Mouse (Mus musculus): ENCODE results near the gene Cdh13. TPM values are rescaled to one million over a fixed set of nuclear protein-coding genes. Genes with fewer than 3 reads are reported as not detected.

Gene Cdh13
- polyA plus RNA-seq, 1 experiment from 2014 or later: 198 TPM

DNA sequence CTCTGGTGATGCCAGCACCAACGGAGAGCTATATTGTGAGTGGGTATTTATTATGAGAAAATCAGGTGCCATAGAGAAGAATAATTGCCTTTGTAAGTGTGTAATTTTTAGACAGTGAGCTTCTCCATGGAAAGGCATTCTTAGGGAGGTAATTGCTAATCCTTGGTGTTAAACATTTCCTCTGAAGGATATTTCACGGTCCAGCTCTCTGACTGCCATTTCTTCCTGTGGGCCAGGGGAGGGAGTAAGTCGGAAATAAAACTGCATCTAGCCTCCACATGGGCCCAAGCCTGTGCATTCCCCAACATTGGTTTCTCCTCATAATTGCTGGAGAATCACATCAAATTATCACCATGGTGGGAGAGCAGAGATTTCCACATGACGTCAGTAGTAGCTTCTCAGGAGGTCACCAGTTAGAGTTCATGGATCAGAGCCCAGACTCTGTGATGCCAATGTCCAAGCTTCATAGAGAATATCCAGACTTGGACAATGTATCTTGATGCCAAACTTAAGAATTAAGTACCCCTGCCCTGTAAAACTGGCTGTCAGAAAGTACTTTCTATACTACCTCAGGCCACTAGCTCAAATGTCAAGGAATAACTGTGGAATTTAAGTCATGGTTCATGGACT lies 126.9 kb downstream of the Cdh13 start:
- Histone ChIP-seq H3K36me3 (ENCODE audit: control insufficient read depth, insufficient read depth, low read length) (no peaks in the 10 kb centered on the region), H3K4me1 (ENCODE audit: control insufficient read depth, insufficient read depth, low read length) (no peaks in the 10 kb centered on the region), H3K4me3 (ENCODE audit: low read depth, low read length) (no peak overlapping the region), H3K27ac (ENCODE audit: low read depth, low read length) (no peak overlapping the region), H3K9me3 (ENCODE audit: control insufficient read depth, low read length) (no peaks in the 10 kb centered on the region), H3K4me2 (ENCODE audit: low read depth, low read length) (no peak overlapping the region), H3K9ac (replicated peaks; ENCODE audit: low read depth, low read length) (no peak overlapping the region), H3K27me3 (ENCODE audit: control insufficient read depth, insufficient read depth, low read length) (no peaks in the 10 kb centered on the region)
- 72% methylated on average over 4 of the region's 4 CpGs for WGBS
- no peak for ATAC-seq (ENCODE audit: low read depth)

DNA sequence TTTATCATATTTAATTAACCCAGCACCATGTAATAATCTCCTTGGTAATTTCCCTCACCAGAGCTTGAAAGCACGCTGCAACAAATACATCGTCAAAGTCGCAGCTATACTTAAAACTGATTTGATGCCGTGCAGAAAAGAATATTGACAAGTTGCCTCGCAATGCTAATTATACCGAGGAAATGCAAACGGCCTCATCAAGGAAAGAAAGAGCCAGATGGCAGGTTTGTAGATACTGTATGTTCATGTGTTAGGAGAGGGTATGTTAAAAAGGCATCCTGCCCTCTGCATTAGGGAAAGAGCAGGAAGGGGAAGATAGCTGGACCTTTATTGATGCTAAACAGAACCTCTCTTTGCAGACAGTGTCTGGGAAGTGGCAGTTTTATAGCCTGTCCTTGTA lies 132.1 kb downstream of the Cdh13 start:
- Histone ChIP-seq H3K27ac (ENCODE audit: low read depth, low read length) (no peak overlapping the region), H3K9ac (replicated peaks; ENCODE audit: low read depth, low read length) (no peak overlapping the region), H3K4me2 (ENCODE audit: low read depth, low read length) (no peak overlapping the region), H3K4me3 (ENCODE audit: low read depth, low read length) (no peak overlapping the region), H3K27me3 (ENCODE audit: control insufficient read depth, insufficient read depth, low read length) (no peaks in the 10 kb centered on the region), H3K9me3 (ENCODE audit: control insufficient read depth, low read length) (no peaks in the 10 kb centered on the region), H3K4me1 (ENCODE audit: control insufficient read depth, insufficient read depth, low read length) (no peaks in the 10 kb centered on the region), H3K36me3 (ENCODE audit: control insufficient read depth, insufficient read depth, low read length) (no peaks in the 10 kb centered on the region)
- ATAC-seq (ENCODE audit: low read depth): no peak
- WGBS: 66% methylated on average over 7 of the region's 7 CpGs

DNA sequence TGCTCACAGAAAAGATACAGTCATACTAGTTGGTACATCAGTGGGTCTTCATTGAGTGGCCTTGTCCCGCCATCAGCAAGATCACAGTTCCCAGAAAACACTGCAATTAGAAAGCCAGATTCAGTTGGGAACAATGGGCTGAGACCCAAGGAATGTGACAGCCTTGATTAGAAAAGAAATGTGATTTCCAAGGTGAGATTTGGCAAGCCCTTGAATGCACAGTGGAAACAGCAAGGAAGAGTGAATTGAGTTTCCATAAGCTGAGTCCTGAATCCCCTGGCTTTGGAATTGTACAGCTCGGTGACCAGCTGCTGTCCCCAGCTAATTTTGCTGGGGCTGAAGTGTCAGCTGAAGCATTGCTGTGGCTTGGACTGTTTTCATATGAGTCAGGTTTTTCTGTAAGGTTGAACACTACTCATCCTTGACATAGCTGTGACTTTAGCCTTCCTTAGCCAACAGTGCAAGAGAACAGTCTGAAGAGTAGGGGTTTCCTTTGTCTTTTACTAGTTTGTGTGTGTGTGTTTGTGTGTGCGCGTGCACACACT lies 133.3 kb downstream of the Cdh13 start:
- Histone ChIP-seq H3K27ac (ENCODE audit: low read depth, low read length) (no peak overlapping the region), H3K4me1 (ENCODE audit: control insufficient read depth, insufficient read depth, low read length) (no peaks in the 10 kb centered on the region), H3K4me3 (ENCODE audit: low read depth, low read length) (no peak overlapping the region), H3K9ac (replicated peaks; ENCODE audit: low read depth, low read length) (no peak overlapping the region), H3K4me2 (ENCODE audit: low read depth, low read length) (no peak overlapping the region), H3K36me3 (ENCODE audit: control insufficient read depth, insufficient read depth, low read length) (no peaks in the 10 kb centered on the region), H3K9me3 (ENCODE audit: control insufficient read depth, low read length) (no peaks in the 10 kb centered on the region), H3K27me3 (ENCODE audit: control insufficient read depth, insufficient read depth, low read length) (no peaks in the 10 kb centered on the region)
- 95% methylated on average over 4 of the region's 4 CpGs for WGBS
- no peak for ATAC-seq (ENCODE audit: low read depth)

DNA sequence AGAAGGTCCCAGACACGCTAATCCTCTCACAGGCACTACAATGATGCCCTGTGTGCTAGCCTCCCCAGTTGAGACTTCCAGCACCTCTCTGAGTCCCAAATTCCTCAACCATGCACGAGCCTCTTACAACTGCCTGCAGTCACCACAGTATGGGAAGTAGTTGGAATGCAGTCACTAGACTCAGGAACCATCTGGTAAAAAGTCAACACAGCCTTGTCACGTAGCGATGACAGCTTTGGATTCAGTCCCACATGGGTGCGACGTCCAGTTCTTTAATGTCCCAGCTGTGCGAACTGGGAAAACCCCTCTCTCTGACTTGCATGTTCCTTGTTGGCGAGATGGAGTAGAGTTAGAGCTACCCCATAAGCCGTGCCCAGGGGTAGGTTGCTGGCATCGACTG lies 139.1 kb downstream of the Cdh13 start:
- Histone ChIP-seq H3K4me3 (ENCODE audit: low read depth, low read length) (no peak overlapping the region), H3K4me2 (ENCODE audit: low read depth, low read length) (no peak overlapping the region), H3K9me3 (ENCODE audit: control insufficient read depth, low read length) (no peaks in the 10 kb centered on the region), H3K36me3 (ENCODE audit: control insufficient read depth, insufficient read depth, low read length) (no peaks in the 10 kb centered on the region), H3K27ac (ENCODE audit: low read depth, low read length) (no peak overlapping the region), H3K27me3 (ENCODE audit: control insufficient read depth, insufficient read depth, low read length) (no peaks in the 10 kb centered on the region), H3K4me1 (ENCODE audit: control insufficient read depth, insufficient read depth, low read length) (no peaks in the 10 kb centered on the region), H3K9ac (replicated peaks; ENCODE audit: low read depth, low read length) (no peak overlapping the region)
- 87% methylated on average over 10 of the region's 10 CpGs for WGBS
- ATAC-seq (ENCODE audit: low read depth): no peak

DNA sequence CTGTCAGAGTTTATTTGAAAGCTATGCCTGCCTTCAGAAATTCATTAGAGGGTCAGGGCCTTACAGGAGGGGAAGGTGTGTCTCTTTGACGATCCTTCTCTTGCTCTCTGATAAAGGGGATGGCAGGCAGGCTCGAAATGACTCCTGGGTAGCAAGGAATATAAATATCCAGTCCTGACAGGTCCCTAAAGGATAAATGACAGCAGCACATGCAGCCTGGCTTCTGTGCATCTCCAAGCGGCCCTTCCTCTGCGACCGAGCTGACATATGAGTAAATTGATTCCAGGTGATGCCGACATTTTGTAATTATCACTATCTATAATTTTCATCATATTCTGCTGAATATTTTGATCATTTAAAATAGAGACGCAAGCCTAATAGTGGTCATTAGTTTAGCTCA lies 145.4 kb downstream of the Cdh13 start:
- WGBS: 42% methylated on average over 7 of the region's 7 CpGs

DNA sequence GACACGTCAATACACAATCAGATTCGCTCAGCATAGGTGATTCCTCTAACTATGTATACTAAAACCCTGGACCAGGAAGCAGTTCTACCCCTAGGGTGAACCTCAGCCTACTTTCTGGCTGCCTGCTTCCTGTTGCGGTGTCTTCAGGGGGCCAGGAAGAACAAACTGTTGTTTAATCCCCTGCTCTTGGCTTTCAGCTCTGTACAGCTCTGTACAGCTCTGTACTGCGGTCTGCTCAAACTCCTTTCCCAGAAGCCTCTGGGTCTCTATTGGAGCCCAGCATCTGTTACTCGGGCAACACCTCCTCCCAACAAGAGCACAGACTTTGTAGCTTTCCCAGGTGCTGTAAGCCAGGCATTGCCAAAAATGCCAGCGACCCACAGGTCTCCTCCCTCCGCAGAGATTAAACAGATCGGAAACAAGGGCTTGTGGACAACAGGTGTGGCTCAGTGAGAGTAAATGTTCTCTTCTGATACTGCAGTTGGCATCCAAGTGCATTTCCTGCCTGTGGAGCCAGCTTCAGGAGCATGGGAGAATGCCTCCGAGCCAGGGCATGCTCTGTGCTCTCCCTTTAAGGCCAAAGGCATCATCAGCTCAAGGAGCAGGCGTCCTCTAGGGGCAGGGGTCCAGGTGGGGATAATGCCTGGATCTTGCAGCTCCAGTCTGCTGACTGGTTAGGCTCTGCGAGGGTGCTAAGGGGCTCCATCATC lies 148.4 kb downstream of the Cdh13 start:
- Histone ChIP-seq H3K27ac (ENCODE audit: low read depth, low read length) (no peak overlapping the region), H3K4me1 (ENCODE audit: control insufficient read depth, insufficient read depth, low read length) (peaks cover 2% of the 10 kb centered on the region; the same call in 1 of the 2 replicates), H3K4me2 (ENCODE audit: low read depth, low read length) (no peak overlapping the region), H3K4me3 (ENCODE audit: low read depth, low read length) (no peak overlapping the region), H3K27me3 (ENCODE audit: control insufficient read depth, insufficient read depth, low read length) (no peaks in the 10 kb centered on the region), H3K9ac (replicated peaks; ENCODE audit: low read depth, low read length) (no peak overlapping the region), H3K9me3 (ENCODE audit: control insufficient read depth, low read length) (no peaks in the 10 kb centered on the region), H3K36me3 (ENCODE audit: control insufficient read depth, insufficient read depth, low read length) (no peaks in the 10 kb centered on the region)
- WGBS: 89% methylated on average over 11 of the region's 11 CpGs
- no peak for ATAC-seq (ENCODE audit: low read depth)

More for the DNA sequence above, 145.4 kb downstream of the Cdh13 start:
- ATAC-seq (ENCODE audit: low read depth): no peak
- Histone ChIP-seq H3K27me3 (ENCODE audit: control insufficient read depth, insufficient read depth, low read length) (no peaks in the 10 kb centered on the region), H3K27ac (ENCODE audit: low read depth, low read length) (no peak overlapping the region), H3K36me3 (ENCODE audit: control insufficient read depth, insufficient read depth, low read length) (no peaks in the 10 kb centered on the region), H3K4me2 (ENCODE audit: low read depth, low read length) (no peak overlapping the region), H3K4me3 (ENCODE audit: low read depth, low read length) (no peak overlapping the region), H3K4me1 (ENCODE audit: control insufficient read depth, insufficient read depth, low read length) (no peaks in the 10 kb centered on the region; the same call in 1 of the 2 replicates), H3K9me3 (ENCODE audit: control insufficient read depth, low read length) (no peaks in the 10 kb centered on the region), H3K9ac (replicated peaks; ENCODE audit: low read depth, low read length) (no peak overlapping the region)

DNA sequence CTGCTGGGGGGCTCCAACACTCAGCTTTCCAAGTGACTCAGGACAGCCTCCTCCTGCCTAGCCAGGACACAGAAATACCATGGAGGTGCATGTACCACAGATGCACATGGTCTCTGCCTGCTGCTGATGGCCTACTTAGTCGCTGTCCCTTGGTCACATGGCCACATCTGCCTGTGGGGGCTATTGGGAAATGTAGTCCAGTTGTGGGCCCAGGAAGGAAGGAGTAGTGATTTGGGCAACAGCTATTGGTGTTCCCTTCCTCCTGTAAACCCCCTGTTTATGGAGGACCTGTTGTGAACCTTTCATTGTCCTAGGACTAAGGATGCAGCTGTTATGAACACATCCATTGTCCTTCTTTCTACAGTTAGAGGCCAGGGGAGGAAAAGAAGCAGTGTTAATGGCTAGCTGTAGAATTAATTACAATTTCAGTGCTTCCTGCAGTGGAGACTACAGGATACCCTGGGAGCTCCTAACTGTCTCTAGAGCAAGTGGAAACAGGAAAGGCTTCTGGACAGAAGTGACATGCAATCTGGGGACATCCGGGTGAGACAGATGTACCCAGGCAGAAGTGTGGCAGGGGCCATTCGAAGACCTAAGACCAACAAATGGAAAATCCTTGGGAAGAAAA lies 150.1 kb downstream of the Cdh13 start:
- Histone ChIP-seq H3K4me2 (ENCODE audit: low read depth, low read length) (no peak overlapping the region), H3K27ac (ENCODE audit: low read depth, low read length) (no peak overlapping the region), H3K36me3 (ENCODE audit: control insufficient read depth, insufficient read depth, low read length) (no peaks in the 10 kb centered on the region), H3K4me1 (ENCODE audit: control insufficient read depth, insufficient read depth, low read length) (peaks cover 8% of the 10 kb centered on the region), H3K4me3 (ENCODE audit: low read depth, low read length) (no peak overlapping the region), H3K9me3 (ENCODE audit: control insufficient read depth, low read length) (no peaks in the 10 kb centered on the region), H3K27me3 (ENCODE audit: control insufficient read depth, insufficient read depth, low read length) (no peaks in the 10 kb centered on the region), H3K9ac (replicated peaks; ENCODE audit: low read depth, low read length) (no peak overlapping the region)
- no peak for ATAC-seq (ENCODE audit: low read depth)
- 85% methylated on average over 3 of the region's 3 CpGs for WGBS

DNA sequence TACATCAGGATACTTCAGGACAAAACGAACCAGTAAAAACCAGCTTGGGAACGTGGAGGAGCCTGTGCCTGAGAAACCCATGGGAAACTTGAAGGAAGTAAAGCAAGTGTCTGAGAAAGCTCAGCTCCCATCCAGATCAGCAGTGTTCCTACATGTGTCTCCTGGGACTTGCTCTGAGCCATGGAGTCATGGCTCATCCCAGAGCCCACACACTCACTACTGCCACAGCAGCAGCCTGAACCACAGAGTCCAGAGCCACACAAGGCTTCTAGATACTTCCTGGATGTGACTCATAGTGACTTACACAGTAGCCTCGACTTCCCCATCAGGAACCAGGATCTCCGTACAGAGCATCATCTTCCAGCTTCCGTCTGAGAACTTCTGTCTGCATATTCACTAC lies 153.2 kb downstream of the Cdh13 start:
- no peak overlapping the region for H3K4me2 ChIP-seq (ENCODE audit: low read depth, low read length)
- H3K9me3 ChIP-seq (ENCODE audit: control insufficient read depth, low read length): no peaks in the 10 kb centered on the region
- ATAC-seq (ENCODE audit: low read depth): no peak
- H3K36me3 ChIP-seq (ENCODE audit: control insufficient read depth, insufficient read depth, low read length): no peaks in the 10 kb centered on the region
- no peak overlapping the region for H3K4me3 ChIP-seq (ENCODE audit: low read depth, low read length)
- H3K27me3 ChIP-seq (ENCODE audit: control insufficient read depth, insufficient read depth, low read length): no peaks in the 10 kb centered on the region
- no peak overlapping the region for H3K9ac ChIP-seq (replicated peaks; ENCODE audit: low read depth, low read length)
- peaks cover 8% of the 10 kb centered on the region for H3K4me1 ChIP-seq (ENCODE audit: control insufficient read depth, insufficient read depth, low read length)
- H3K27ac ChIP-seq (ENCODE audit: low read depth, low read length): no peak overlapping the region
- 88% methylated on average over 5 of the region's 5 CpGs for WGBS

DNA sequence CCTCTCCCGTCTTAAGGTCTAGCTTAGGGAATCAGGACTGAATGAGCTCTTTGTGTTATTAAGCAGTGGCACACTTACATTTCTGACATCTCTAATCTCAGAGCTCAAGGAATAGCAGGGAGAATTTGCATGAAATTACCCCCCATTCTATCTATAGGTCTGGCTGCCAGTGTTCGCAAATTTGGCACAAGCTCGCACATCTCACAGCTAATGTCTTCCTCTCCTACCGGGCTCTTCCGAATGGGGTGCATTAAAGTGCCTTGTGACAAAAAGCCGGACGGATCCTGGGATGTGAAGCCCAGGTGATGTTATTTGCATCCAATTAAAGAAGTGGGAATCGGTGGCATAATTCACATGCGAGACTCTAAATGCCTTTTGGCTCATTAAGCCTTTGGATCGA lies 153.6 kb downstream of the Cdh13 start:
- Histone ChIP-seq H3K4me3 (ENCODE audit: low read depth, low read length) (no peak overlapping the region), H3K9ac (replicated peaks; ENCODE audit: low read depth, low read length) (no peak overlapping the region), H3K27me3 (ENCODE audit: control insufficient read depth, insufficient read depth, low read length) (no peaks in the 10 kb centered on the region), H3K9me3 (ENCODE audit: control insufficient read depth, low read length) (no peaks in the 10 kb centered on the region), H3K4me2 (ENCODE audit: low read depth, low read length) (no peak overlapping the region), H3K4me1 (ENCODE audit: control insufficient read depth, insufficient read depth, low read length) (peaks cover 8% of the 10 kb centered on the region), H3K36me3 (ENCODE audit: control insufficient read depth, insufficient read depth, low read length) (no peaks in the 10 kb centered on the region), H3K27ac (ENCODE audit: low read depth, low read length) (no peak overlapping the region)
- 42% methylated on average over 10 of the region's 10 CpGs for WGBS
- ATAC-seq (ENCODE audit: low read depth): no peak; the same call in 1 of the 2 replicates

Measured in neural tube, embryonic 14.5 days (tissue).